Mouse (Mus musculus) fibroblast of lung, adult 2 months (primary cell): ENCODE data around the gene Slc16a1.

ENCODE experiments used
- DNase-seq: peaks from one replicate; pipeline ENCODE4 v3.0.0-alpha.2; 2011; ENCODE audit warnings: low read depth

Gene Slc16a1

DNA sequence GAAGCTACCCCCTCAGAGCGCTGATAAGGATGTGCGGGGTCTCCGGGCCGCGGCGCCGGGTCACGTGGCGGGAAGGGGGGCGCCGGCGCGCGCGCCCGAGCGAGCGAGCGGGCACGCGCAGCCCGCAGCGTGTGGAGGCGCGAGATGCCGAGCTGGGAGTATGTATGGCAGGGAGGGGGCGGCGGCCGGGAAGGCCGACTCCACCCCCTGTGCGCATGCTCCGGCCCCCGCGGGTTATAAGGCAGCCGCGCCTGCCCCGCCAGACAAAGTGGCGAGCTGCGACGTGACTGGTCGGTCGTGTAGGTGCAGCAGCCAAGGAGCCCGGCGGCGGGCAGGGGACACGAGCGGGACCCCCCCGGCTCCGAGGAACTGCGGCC is at the start of gene Slc16a1:
TSS of gene Slc16a1 (plus strand) at position 266 of the 377 bp plus-strand sequence.
- DNase-seq: peak; percentile 34

DNA sequence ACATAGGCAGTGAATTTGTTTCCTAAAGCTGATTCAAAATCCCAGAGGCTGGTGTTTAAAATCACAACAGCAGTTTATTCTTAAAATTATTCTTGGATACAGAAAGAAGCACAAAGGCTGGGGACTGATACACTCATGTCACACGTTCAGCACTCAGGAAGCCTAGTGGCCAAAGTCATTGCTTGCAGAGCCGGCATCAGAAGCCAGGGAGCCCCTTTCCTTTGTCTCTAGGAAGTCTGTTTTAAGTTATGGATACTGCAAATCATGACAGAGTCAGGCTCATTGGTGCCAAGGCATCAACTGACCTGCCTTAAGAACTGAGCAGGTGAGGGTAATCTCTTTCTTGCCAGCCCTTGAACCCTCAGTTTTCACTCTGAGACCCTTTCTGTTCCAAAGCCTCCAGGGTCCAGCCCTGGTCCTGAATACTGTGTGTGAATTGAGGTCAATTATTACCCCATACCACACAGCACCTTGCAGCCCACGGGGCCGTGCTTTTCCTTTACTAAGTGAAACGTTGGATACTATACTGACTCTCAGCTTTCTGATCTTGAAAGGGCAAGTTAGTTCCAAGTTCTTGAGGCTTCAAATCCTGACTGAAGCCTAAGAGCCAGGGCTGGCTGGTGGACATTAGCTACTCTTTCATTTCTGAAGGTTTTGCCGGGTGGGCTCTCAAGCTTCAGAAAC is 41.9 kb upstream of the Slc16a1 start:
- no peak for DNase-seq

DNA sequence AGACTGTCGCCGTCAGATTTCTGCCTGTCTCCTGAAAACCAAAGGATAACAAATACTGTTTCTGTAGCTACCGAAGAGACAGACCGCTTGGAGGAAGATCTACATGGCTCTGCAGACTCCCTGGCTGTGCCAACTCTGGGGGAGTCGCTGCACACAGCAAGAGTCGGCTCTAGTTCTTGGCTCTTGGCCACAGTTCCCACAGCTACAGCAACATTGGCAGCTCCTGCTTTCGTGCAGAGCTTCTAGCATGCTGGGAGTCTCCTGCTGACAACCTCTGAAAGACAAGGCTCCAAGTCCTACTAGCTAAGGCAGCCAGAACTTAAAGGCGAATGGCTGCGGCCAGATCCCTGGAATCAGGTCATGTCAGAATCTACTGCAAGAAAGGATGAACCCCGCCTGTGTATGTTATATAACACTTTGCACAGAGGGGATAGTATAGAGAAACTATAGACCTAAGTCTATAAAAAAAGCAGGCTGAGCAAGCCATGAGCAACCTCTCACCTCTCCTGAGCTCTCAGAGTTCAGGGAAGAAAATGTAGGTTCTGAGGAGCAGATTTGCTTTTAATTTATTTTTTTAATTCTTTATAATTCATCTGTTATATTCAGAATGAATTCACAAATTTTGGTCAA is 41.2 kb upstream of the Slc16a1 start:
- DNase-seq: peak; percentile 62

DNA sequence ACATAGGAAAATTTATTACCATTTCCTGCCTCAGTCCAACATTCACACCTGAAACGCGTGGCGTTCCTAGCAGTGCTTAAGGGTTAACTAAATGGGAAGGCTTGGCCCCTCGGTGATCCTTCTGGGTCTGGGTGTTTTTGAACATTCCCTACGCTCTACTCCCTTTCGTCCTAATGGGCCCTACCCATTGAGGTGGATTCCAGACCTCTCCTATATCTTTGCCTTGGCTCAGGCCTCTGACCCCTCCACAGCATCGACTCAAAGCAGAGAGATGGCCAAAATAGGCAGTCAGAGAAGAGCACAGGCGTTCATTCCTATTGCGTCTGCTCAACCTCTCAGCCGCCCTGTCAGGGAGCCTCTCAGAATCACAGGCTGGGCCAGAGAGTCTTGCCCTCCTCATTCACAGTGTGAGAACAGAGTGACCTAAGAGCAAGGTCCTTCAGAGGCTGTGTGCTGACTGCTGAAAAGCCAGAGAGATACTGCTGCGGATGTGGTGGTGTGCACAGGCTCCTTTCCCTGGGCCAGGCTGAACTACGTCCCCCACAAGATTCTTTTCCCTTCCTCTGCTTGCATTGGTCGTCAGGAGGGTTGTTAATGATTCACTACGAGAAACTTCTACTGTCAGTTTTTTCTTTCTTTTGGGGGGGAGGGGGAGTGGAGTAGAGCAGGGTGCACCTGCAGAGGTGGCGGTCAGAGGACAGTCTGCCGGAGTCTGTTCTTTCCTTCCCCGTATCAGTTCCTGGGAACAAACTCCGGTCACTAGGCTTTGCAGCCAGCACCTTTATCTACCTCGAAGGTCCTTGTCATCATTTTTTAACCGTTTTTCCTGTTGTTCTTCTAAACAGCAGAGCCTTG is 38.9 kb upstream of the Slc16a1 start:
- DNase-seq: no peak

DNA sequence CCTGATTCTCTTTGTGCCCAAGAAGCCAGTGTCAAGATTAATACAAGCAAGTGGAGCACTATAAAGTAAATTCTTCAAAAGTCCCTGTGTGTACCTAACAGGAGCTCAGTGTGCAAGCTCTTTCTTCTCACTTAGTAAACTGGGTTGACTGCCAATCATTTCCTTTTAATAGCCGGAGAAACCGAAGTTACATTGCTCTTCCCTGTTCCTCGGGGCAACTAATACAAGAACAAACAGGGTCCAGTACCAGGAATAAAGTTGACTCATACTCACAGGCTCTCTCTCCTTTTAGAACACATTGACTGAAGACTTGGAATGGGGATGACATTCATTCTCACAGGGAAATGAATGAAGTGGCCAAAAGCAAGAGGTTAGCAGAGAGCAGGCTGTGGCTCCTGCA is 37.8 kb upstream of the Slc16a1 start:
- peak; percentile 50 for DNase-seq

DNA sequence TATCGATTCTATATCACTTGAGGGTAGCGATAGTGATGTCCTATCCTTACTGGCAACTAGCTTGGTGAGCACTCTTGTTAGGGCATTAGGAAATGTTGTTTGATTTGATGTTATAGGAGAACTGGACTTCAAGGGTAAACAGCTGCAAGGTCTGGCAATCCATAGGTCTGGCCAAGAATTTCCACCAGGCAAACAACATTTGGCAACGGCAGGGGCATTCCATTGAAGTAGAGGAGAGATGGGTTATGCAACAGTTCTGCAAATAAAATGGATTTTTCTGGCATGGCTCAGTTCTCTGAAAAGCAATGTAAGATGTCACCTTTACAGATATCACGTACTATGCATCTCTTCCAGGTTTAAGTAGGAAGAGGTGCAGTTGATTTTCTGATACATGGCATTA is 36.8 kb upstream of the Slc16a1 start:
- DNase-seq: no peak

DNA sequence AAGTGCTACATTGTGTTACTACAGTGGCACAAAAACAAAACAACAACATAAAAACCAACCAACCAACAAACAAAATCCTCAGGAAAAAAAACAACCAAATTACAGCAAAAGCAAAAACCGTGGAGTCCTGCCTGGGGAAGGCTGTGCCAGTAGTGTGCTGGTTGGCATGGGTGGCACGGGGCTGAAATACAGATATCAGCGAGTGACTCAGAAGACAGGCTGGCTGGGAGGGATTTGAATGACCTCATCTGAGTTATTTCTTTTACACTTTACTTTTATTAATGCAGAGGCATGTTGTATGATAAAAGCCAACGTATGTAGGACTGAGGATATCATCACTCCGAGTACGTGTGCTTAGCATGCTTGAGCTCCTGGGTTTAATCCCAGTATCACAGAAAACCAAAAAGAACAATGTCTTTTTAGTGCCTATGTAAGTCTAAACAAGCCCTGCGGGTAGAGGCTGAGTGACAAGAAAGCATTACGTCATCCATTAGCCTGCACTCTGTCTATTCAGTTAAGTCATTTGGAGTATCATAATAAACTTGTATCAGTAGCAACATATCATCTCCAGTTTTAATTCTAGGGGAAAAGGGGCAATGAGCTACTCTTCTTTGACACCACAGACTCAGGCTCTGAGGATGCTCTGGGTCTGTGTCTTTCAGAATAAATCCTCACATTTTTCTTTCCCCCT is 28.6 kb upstream of the Slc16a1 start:
- DNase-seq: no peak

DNA sequence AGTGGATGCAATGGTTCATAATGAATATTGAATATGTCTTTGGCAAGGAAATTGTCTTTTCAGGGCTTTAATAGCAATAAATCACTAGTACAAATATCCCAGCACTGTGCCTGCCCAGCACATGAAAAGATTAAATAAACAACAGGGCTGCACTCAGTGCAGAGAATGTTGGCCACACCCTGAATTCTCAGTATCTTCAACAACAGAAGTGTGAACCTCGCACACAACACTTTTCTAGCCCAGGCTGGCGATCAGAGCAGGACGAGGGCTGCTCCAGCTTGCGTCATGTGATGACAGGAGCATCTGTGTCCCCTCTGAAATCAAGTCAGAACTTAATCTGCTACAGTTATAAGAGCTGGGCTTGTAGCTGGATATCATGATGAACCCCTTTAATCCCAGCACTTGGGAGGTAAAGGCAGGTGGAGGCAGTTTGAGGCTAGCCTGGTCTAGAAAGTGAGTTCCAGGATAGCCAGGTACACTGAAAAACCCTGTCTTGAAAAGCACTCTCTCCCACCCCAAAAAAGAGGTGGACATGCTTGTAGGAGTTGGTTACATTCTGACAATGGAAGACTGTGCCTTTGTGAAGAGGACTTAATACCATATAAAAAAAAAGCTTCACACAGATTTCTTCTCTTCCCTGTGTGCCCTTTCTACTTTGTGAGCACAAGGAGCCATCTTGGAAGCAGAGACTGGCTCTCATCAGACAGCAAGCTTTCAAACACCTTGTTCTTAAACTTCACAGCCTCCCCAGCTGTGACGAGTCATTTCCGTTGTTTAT is 27.8 kb upstream of the Slc16a1 start:
- no peak for DNase-seq

DNA sequence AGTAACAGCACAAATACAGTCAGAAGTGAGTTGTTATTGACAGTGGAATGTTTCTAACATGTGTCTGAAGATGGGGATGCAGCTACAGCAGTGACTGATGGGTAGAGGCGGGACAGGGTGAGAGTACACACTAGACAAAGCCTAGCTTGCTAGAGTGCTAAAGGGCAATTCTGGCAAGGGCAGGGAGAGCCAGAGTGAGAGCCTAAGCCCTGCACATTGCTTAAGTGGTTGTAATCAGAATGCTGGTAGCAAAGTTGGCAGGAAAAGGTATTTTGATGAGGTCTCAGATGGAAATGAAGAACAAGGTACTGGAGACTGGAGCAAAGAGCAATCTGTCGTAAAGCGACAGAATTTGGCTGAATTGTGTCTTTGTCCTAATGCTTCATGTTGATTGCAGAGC is 26.5 kb upstream of the Slc16a1 start:
- DNase-seq: no peak

DNA sequence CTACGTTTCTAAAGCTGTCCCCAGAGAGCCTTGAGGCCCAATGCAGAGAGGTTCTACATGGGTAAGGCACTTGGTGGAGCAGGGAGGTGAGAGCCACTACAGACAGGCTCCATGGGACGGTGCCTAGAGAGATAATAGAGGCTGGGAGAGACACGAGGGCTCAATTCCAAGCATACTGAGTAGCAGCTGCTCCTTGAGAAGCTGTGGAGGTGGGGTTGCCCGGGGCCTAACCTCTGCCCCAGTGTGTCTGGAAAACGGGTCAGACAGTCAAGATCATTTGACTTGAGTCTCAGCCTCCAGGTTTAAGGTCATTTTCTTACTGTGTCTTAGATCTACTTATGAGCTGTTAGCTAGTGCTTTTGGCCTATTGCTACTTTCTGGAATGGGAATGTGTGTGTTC is 25.4 kb upstream of the Slc16a1 start:
- DNase-seq: no peak

DNA sequence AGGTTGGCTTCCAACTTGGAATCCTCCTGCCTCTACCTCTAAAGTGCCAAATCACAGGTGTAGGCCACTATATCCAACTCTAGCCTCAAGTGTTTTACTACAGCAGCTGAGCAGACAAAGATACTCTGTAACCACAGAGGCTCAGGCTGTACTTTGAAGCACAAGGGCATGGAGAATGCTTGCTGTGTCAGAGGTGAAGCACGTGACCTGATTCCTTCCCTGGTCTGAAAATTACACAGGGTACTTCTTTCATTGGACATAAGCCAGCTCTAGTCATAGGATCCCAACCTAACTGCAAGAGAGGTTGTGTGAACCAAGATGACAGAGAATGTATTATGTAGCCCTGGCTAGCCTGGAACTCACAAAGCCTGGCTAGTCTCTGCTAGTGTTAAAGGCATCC is 24.4 kb upstream of the Slc16a1 start:
- no peak for DNase-seq

DNA sequence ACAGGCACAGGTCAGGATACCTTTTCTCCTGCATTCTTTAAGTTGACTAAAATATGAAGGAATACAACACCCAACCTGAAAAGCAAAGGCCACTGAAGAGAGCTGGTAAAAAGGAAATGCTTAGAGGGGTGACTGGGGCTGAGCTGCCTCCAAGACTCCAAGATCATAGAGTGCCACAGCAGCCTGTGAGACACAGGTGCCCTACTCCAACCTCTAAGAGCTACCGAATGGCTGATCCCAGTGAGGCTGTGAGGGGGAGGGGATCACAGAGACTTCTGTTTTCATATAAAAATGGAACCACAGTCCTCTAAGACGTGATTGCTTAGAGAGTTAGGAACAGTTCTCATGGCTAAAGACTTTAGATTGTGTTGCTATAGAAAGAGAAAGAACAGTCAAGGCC is 23.3 kb upstream of the Slc16a1 start:
- no peak for DNase-seq

DNA sequence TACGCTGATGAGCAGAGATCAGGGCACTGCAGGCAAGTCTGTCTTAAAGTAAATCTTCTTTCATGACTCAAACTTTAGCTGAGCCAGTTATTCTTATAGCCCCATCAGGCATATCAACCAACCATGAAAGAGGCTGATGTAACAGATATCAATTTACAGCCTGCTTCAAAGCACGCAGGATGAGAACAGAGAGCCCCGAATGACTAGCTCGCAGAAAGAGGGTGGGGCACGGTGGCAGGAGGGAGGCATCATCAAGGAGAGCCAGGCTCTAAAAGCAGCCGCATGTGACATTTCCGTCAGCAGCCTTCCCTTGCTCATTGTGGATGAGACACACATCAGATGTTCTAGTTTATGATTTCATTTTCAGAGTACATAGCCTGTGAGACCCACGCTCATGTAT is 22.3 kb upstream of the Slc16a1 start:
- no peak for DNase-seq

DNA sequence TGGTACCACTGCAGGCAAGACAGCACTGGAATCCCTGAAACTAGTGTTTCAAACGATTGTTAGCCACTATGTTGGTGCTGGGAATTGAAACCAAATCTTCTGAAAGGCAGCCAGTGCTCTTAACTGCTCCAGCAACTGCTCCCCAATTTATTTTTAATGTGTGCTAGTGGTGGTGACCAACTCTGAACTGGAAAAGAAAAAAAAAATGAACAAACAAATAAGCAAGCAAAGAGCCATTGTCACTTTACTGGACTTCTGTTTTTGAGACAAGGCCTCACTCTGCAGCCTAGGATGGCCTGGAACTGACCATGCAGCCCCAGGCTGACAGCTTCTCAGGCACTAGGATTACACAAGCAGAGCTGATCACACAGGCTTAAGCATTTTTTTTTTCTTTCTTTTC is 16.6 kb upstream of the Slc16a1 start:
- no peak for DNase-seq

DNA sequence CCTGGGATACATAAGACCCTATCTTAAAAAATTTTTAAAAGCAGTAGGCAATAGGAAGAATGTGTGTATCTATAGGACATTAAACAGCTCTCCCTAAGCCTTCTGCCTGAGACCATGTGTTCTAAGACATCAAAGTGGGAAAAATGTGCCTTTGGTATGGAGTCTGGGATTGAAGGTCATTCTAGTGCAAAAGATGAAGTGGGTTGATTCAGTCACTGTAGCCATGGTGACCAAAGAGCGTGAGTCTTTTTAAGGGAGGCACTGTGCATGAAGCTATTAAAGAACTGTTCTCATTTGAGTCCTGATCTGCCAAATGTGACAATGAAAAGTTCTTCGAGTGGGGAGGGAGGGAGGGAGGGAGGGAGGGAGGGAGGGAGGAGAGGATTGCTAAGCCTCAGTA is 8.7 kb upstream of the Slc16a1 start:
- no peak for DNase-seq

DNA sequence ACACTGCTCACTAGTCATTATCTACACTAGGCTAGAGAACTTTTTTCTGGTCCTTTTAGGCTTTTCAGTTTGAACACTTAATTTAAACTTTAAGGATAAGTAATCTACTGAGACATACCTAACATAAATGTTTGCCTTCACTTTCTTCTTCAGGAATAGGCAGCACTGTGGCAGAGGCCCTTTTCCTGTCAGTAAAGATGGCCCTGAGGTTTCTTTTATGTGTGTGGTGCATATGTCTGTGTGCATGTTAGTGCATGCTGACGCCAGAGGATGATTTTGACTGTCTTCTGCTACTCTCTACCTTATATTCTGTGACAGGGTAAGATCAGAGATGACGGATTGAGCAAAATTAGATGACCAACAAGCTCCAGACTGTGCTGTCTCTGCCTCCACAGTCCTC is 7.5 kb upstream of the Slc16a1 start:
- DNase-seq: no peak

DNA sequence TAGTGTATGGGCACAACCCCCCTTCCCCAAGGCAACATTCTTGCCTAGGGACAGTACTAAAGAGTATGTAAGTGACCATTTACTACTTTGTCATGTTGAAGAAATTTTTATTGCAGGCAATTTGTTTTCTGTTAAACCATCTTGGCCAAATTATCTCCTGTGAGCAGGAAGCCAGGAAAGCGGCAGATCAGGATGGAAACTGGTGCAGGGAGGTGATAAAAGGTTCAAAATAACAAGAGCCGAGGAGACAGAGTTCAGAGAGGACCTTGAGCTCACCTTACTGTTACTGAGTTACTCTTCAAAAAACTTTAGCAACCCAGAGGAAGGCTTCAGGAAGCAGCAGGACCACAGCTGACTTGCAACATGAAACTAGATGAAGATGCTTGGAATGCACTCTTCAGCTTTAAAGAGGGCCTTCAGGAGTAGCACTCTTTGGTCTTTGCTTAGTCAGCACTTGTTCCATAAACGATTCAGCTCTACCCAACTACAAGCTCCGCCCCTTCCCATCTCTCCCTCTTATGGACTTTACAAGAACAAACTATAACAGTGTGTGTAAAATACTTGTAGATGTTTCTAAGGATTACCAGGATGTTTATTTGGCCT is 5.8 kb upstream of the Slc16a1 start:
- DNase-seq: no peak

DNA sequence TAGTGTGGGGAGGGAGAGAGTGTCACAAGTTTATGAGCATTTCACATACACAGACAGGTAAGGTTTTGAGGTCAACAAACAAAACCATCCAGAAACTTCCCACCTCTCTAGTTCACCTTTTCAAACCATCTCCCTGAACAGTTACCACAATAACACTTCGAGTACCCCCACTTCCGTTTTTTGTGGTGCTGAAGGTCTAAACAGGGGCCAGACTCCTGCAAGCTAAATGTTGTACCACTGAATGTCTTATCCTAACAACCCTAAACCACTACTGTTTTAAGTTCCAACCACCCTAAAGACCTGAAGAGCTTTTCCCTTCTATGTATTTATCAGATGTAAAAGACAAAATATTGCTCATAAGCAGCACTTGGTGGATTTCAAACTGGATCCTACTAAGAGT is 2.0 kb upstream of the Slc16a1 start:
- no peak for DNase-seq

DNA sequence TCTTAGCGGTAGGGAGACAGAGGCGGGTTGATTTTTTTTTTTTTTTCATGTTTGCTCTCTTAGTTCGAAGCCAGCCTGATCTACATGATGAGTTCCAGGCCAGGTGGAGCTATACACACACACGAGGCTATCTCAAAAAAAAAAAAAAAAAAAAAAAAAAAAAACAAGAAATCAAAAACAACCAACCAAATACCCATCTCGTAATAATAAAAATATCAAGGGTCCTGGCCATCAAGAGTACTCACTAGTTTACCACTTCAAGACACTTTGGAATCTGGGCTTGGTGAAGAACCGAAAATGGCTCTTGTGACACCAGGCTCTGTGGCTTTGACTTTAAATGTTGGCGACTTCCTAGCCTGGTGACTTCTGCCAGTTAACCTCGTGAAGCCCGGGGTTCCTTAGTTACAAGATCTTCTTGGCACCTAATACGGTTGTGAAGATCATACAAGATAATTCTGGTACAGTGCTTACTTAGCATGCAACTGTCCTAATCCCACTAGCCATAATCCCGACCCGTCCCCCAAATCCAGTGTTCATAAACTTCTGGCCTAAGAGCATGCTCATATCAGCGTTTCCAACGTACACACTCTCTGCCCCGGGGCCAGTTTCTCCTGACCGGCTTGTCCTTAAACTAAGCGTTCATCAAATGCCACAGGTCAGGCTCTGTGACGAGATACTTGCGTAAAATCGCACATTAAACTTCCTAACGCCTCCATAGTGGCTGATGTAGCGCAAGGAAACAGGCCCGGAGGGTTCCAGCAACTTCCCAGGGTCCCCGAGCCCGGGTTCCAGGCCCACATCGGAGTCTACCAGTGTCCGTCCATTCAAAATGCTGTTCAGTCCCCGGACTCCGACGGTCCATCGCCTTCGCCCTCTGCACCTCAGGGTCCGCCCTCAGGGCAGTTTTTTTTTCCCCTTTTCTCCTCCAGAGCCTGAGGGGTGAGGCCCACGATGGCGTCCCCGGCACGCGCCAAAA is 753 bp upstream of the Slc16a1 start:
- no peak for DNase-seq
